Mouse (Mus musculus): Measurements from ENCODE around the gene Shisa5.

The Shisa5 gene

GRCm38 (mm10) chr9:109053851-109054250, 15.5 kb downstream of the Shisa5 start:
- DNase-seq (ENCODE audit: low read depth, low spot score): no peak

DNA sequence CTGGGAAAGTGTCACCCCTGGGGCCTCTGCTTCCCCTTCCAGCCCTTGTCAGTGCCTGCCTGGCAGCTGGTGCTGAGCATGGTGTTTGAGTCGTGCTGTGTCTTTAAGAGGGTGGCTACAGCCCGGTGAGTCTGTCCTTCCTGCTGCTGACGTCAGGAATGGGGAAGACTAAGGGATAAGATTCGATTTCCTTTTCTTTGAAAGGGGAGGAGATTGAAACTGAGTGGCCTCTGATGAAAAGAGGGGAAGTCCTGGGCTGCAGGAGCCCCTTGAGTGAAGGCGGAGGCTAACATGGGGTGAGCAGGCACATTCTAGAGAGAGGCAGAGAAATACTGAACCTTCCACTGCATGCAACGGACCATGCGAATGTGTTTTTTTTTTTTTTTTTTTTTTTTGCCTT, 16.3 kb downstream of the Shisa5 start:
- peak; percentile 80 for DNase-seq (ENCODE audit: low read depth, low spot score)

DNA sequence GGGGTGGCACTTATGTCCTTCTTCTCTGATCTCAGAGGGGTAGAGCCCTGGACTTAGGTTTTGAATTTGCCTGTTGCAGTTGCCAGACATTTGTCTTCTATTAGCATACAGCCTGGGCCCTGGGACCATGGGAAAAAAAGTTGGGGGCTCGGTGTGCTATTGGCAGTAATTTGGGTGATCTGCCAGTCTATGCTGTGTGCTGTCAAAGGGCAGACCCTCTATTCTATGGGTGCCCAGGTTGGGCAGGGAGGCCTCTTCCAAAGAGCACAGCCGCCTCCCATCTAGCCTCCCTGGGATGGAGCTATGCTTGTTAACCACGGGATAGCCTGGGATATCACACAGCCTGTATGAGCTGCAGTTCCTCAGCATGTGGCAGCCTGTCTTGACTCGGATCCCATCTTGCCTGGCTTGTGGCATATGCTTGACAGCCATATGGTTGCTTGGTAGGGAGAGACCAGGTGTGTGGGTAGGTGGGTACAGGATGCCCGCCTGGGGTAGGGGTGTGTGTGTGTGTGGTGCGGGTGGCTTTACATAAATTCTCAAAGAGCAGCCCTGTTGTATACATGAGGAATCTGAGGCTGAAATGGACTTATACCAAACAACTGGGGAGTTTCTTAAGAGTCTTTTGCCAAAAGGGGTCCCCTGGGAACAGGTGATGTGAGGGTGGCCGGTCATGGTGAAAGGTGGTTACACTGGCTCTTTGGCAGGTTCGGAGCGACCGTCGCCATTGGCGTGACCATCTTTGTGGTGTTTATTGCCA, 17.1 kb downstream of the Shisa5 start:
- DNase-seq (ENCODE audit: low read depth, low spot score): no peak

- no peak for DNase-seq (ENCODE audit: low read depth, low spot score)
These were observed 17.8 kb downstream of the Shisa5 start for GRCm38 (mm10) chr9:109056081-109056690.

- DNase-seq (ENCODE audit: low read depth, low spot score): no peak
These were observed 18.6 kb downstream of the Shisa5 start for GRCm38 (mm10) chr9:109056916-109057315.

DNA sequence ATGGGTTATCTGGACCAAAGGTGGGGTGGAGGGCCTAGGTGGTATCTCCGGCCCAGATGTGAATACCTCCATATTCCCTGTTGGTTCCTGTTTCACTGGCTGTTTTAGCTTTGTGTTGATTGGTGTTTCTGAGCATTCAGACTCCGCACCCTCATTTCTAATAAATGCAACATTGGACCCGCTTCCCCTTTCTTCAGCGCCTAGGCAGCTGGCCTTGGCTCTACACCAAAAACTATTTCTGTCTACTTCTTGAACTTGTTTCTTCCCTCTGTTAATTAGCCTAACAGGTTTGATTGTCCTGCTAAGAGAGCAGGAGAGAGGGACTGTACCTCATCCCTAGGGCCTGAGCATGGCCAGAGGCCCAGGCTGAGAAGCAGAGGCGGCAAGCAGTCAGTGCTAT, 19.2 kb downstream of the Shisa5 start:
- no peak for DNase-seq (ENCODE audit: low read depth, low spot score)

GRCm38 (mm10) chr9:109058006-109058765, 19.8 kb downstream of the Shisa5 start:
- DNase-seq (ENCODE audit: low read depth, low spot score): no peak

DNA sequence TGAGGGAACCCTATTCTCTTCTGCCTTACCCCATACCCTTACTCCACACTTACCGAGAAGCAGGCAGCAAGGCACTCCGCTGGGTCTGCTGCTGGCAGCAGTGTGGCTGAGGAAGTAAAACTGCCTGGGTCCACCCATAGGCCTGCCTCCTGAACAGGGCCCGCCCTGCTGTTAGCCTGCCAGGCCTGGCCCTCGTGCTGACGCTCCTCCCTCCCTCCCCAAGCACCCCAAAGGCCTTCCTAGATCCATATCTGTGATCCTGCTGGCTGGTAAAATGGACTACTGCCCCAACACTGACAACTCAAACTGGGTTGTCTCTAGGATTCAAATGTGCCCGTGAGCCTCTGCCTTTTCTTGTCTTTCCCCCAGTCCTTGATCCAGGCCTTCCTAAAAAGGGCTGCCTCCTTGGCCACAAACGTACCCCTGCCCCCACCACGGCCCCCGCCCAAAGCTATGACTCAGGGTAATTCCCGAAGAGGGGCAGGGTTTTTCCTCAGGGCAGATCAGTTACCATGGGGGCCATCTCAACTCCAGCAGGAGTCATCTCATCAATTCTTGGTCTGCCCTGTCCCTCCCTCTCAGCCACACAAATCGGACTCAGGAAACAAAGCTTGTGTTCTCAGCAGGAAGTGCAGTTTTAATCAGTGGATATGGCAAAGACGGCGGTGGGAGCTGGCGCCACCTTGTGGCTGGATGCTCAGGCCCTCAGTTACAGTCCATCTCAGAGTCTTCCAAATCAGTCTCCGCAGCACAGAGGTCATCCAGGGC, 21.0 kb downstream of the Shisa5 start, which contains the start of gene Trex1:
Trex1 (minus strand) TSS at position 599 of the 768 bp plus-strand sequence.
- DNase-seq (ENCODE audit: low read depth, low spot score): peak; percentile 93

DNA sequence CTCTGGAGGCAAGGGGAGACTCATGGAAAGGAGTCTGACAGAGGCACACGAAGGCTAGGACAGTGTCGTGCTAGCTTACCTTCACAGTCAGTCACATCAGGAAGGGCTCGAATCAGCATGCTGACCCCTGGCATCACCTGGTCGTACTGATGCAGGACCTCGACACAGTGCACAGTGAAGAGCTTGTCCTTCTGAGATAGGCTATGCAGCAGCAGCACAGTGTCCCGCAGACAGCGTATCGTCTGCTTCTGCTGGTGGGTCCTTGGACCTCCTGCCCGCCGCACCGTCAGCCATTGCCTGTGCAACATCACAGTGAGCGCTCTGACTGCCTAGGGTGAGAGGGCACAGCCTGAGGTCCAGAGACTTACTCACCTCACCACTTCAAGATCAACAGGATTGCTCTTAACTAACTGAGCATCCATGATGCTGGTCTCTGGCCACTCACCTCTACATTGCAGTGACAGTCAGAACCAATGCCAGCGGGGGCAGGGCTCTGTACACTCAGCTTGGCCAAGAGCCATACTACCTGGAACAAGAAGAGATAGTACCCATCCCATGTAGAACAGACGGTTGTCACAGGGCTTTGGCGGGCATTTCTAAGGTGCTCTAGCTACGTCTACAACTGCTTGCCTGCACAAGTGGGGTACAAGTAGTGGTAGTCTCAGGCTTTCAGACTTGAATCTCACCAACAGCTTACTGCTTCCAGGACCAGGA, 22.0 kb downstream of the Shisa5 start:
- no peak for DNase-seq (ENCODE audit: low read depth, low spot score)

DNA sequence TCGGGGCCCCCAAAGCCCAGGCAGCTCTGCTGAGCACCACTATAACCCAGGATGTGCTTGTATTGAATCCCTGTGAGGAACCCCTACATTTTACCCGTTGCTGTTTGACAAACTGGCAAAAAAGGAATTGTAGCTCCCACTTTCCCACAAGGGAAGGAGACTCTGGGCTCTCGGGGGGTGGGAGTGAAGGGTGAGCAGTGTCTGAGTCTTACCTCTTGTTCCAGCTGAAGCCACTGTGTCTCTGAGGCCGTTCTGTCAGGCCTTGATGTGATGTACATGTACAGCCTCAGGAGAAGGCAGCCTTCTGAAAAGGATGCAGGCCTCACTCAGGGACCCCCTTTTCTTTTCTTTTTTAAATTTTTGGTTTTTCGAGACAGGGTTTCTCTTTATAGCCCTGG, 22.5 kb downstream of the Shisa5 start:
- no peak for DNase-seq (ENCODE audit: low read depth, low spot score)

- no peak for DNase-seq (ENCODE audit: low read depth, low spot score)
These were observed 29.9 kb downstream of the Shisa5 start for GRCm38 (mm10) chr9:109068095-109068735.

DNA sequence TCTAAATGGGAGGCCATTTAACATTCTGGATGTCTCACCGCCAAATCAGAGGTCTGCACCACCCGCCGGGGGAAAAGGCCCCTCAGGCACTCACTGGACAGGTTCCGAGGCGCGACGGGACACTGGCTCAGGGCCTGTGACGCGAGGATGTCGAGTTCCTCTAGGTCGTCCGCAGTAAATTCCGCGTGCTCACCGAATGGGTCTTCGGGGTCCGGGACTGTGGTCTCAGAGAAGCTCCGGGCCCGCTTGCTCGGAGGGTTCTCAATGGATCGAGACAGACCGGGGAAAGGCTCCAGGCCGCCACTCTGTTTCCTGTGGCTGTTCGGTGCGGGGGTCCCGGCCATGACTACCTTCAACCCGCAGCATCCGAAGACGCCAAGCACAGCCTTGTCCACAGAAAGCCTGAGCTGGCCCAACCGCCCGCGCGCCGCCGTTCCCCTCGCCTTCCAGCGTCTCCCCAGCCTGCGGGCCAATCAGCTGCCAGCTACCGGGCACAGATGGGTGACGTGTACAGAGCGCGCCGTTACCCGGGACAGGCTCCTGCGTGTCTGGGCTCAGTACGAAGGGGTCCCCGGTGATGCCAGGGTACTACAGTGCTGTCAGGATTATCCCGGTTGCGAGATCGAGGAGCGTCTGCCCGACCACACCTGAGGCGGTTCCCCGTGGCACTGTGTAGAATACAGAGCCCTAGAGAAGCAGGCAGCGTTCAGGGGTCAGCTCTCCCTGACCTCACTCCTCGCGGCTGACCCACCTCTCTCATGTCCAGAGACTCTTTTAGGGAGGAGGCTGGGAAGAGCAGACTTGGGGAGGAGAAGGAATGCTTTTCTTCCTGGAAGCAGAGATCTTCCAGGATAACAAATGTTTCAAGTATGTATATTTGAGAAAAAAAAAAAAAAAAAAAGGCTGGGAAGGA, 35.6 kb downstream of the Shisa5 start, which contains the start of gene Atrip:
Atrip (minus strand) TSS at position 464 of the 913 bp plus-strand sequence.
- DNase-seq (ENCODE audit: low read depth, low spot score): peak; percentile 83

- no peak for DNase-seq (ENCODE audit: low read depth, low spot score)
These were observed 42.2 kb downstream of the Shisa5 start for GRCm38 (mm10) chr9:109080516-109080915.

DNA sequence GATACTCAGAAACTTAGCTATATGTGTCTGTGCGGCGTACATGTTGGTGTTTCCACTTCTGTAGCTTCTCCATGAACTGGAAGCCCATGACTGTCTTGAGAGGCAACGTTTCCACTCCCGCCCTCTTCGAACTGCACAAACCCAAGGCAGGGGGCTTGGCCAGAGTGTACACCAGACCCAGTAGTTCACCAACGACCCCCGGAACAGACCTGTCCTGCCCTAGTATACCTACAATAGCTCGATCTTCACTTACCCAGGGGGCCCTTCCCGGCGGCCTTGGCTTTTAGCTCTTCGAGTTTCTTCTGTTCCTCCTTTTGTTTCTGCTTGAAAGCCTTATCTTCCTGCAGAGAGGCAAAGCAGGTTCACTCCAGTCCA, 43.4 kb downstream of the Shisa5 start:
- DNase-seq (ENCODE audit: low read depth, low spot score): no peak

- peak; percentile 86 for DNase-seq (ENCODE audit: low read depth, low spot score)
These were observed 43.9 kb downstream of the Shisa5 start, which contains the start of the genes Ccdc51 and Tma7 for GRCm38 (mm10) chr9:109082124-109082800. Ccdc51 (plus strand) TSS chr9:109082493. Tma7 (minus strand) TSS chr9:109082587.

DNA sequence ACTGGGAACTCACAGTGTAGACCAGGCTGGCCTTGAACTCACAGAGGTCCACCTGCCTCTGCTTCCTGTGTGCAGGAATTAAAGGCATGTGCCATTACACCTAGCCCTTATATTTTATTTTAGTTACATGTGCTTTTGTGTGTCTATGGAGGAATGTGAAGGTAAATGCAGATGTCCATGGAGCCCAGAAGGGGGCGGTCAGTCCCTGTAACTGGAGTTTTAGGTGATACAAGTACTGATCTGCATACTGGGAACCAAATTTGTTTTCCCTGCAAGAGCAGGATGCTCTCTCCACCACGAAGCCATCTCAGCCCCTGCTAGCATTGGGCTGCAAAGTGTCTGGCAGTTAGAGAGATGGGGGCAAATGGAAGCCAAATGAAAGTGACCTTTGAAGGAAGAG, 46.6 kb downstream of the Shisa5 start:
- no peak for DNase-seq (ENCODE audit: low read depth, low spot score)

DNA sequence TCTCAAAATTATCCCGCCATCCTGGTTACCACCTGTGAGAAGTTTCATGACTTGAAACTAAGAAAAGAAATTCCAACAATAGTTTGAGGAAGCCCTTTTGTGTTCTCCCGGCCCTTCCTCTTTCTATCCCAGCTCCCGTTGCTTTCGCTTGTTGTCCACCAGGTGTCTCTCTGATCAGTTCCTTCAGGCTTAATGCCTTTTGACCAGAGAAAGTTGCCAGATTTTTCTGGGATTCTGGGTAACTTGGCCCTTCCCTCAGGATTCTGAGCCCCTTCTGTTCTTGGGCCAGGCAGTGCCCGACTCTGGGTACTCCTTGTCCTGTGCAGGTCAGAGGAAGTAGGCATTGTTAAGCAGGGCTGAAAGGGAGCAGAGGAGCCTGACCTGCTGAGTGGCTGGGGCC, 49.6 kb downstream of the Shisa5 start:
- no peak for DNase-seq (ENCODE audit: low read depth, low spot score)

GRCm38 (mm10) chr9:109090446-109090845, 52.1 kb downstream of the Shisa5 start:
- no peak for DNase-seq (ENCODE audit: low read depth, low spot score)

DNA sequence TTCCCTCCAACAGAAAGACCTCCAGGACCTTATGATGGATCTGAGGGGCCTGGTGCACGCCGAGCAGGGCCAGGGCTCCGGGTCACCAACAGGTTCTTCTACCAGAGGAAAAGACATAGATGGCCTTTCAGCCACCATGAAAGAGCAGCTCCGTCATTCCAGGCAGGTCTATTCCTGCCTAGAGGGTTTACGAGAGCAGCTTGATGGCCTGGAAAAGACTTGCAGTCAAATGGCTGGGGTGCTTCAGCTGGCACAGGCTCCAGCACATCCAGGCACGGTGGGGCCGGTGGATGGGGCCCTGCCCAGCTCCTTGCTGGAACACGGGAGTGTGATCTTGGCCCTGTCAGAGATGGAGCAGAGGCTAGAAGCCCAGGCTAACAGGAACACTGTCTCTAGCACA, 53.4 kb downstream of the Shisa5 start:
- no peak for DNase-seq (ENCODE audit: low read depth, low spot score)
